Mouse (Mus musculus) ZHBTc4 (cell line): ENCODE measurements at regions not wholly inside any gene's neighbourhood (a gene's known extent, or its start where the extent isn't known, plus 50 kb on each side); places are given as distances from the start of the nearest gene placed in this dataset.

Experiments used
- DNase-seq: peaks from one replicate; pipeline ENCODE4 v3.0.0-alpha.2; 2011; ENCODE audit warnings: low read depth, low spot score

- peak; percentile 84 for DNase-seq
Measured at GRCm38 (mm10) chr16:25584337-25585069, 99.1 kb upstream of the Trp63 start.

GRCm38 (mm10) chr16:25585070-25585454 is 98.5 kb upstream of the Trp63 start:
- peak; percentile 56 for DNase-seq

GRCm38 (mm10) chr16:25585953-25586352 is 97.6 kb upstream of the Trp63 start:
- DNase-seq, result no peak

GRCm38 (mm10) chr16:25587879-25588347 is 95.7 kb upstream of the Trp63 start:
- DNase-seq, result no peak

GRCm38 (mm10) chr16:25597435-25597834 is 86.1 kb upstream of the Trp63 start:
- DNase-seq, result no peak

GRCm38 (mm10) chr16:25603121-25603520 is 80.4 kb upstream of the Trp63 start:
- no peak for DNase-seq

GRCm38 (mm10) chr16:25615229-25615628 is 68.3 kb upstream of the Trp63 start:
- peak; percentile 2 for DNase-seq

GRCm38 (mm10) chr16:25615646-25616045 is 67.9 kb upstream of the Trp63 start:
- no peak for DNase-seq

GRCm38 (mm10) chr16:25618898-25619297 is 64.7 kb upstream of the Trp63 start:
- DNase-seq, result no peak

- no peak for DNase-seq
Measured at GRCm38 (mm10) chr16:25622651-25623050, 60.9 kb upstream of the Trp63 start.

- DNase-seq, result no peak
Measured at GRCm38 (mm10) chr16:25623986-25624623, 59.5 kb upstream of the Trp63 start.

GRCm38 (mm10) chr16:25629750-25630149 is 53.8 kb upstream of the Trp63 start:
- no peak for DNase-seq

- no peak for DNase-seq
Measured at GRCm38 (mm10) chr16:25631139-25631716, 52.3 kb upstream of the Trp63 start.
